Mouse (Mus musculus): ENCODE data around the gene Ppp1r15a. TPM values are rescaled to one million over a fixed set of nuclear protein-coding genes. Genes with fewer than 3 reads are reported as not detected.
"Not testable (repeated sequence)": the region's sequence is repeated elsewhere in the genome, so short reads cannot be mapped to it uniquely, and the experiment has no call there.

Ppp1r15a gene
- polyA plus RNA-seq, 1 experiment from 2014 or later = 165 TPM

- Histone ChIP-seq H3K27ac (peak overlapping the region; percentile 100), H3K4me3 (peak overlapping the region; percentile 95), H3K4me2 (peak overlapping the region; percentile 73), H3K9ac (peak overlapping the region; percentile 99), H3K9me3 (replicated peaks) (no peaks in the 10 kb centered on the region), H3K4me1 (peaks cover 71% of the 10 kb centered on the region), H3K36me3 (peaks cover 45% of the 10 kb centered on the region), H3K27me3 (replicated peaks) (peaks cover 5% of the 10 kb centered on the region; the same call in 1 of the 2 replicates)
- WGBS (ENCODE audit: insufficient replicate concordance) = 3% methylated on average over 12 of the region's 12 CpGs
- ATAC-seq = peak; percentile 88
Observed at GRCm38 (mm10) chr7:45524841-45525621, 1.0 kb downstream of the Ppp1r15a start.

- peak overlapping the region; percentile 99 for H3K9ac ChIP-seq
- H3K9me3 ChIP-seq (replicated peaks) = no peaks in the 10 kb centered on the region
- peak overlapping the region; percentile 100 for H3K27ac ChIP-seq
- peak overlapping the region; percentile 95 for H3K4me3 ChIP-seq
- peaks cover 45% of the 10 kb centered on the region for H3K36me3 ChIP-seq
- H3K4me1 ChIP-seq = peaks cover 71% of the 10 kb centered on the region
- WGBS (ENCODE audit: insufficient replicate concordance) = 42% methylated on average over 13 of the region's 13 CpGs
- H3K4me2 ChIP-seq = peak overlapping the region; percentile 73
- no peaks in the 10 kb centered on the region for H3K27me3 ChIP-seq (replicated peaks)
- ATAC-seq = no peak
Observed at GRCm38 (mm10) chr7:45523678-45524170, 2.3 kb downstream of the Ppp1r15a start.

- H3K27ac ChIP-seq = peak overlapping the region; percentile 100
- 47% methylated on average over 18 of the region's 18 CpGs for whole genome bisulfite sequencing (ENCODE audit: insufficient replicate concordance)
- H3K4me2 ChIP-seq = peak overlapping the region; percentile 73
- H3K36me3 ChIP-seq = peaks cover 45% of the 10 kb centered on the region
- peak; percentile 14; the same call in 1 of the 2 replicates for ATAC-seq
- H3K9ac ChIP-seq = peak overlapping the region; percentile 99
- peak overlapping the region; percentile 95 for H3K4me3 ChIP-seq
- H3K9me3 ChIP-seq (replicated peaks) = no peaks in the 10 kb centered on the region
- peaks cover 72% of the 10 kb centered on the region for H3K4me1 ChIP-seq
- no peaks in the 10 kb centered on the region for H3K27me3 ChIP-seq (replicated peaks)
Observed at GRCm38 (mm10) chr7:45522957-45523676, 3.0 kb downstream of the Ppp1r15a start.

GRCm38 (mm10) chr7:45522194-45522752 lies 3.8 kb downstream of the Ppp1r15a start:
- peak overlapping the region; percentile 95 for H3K4me3 ChIP-seq
- H3K27ac ChIP-seq = peak overlapping the region; percentile 100
- peaks cover 45% of the 10 kb centered on the region for H3K36me3 ChIP-seq
- peak overlapping the region; percentile 99 for H3K9ac ChIP-seq
- H3K9me3 ChIP-seq (replicated peaks) = no peaks in the 10 kb centered on the region
- peak overlapping the region; percentile 73 for H3K4me2 ChIP-seq
- WGBS (ENCODE audit: insufficient replicate concordance) = 48% methylated on average over 16 of the region's 16 CpGs
- no peaks in the 10 kb centered on the region for H3K27me3 ChIP-seq (replicated peaks)
- H3K4me1 ChIP-seq = peaks cover 74% of the 10 kb centered on the region
- no peak for ATAC-seq

GRCm38 (mm10) chr7:45521728-45522184 lies 4.3 kb downstream of the Ppp1r15a start:
- whole genome bisulfite sequencing (ENCODE audit: insufficient replicate concordance) = 2% methylated on average over 28 of the region's 28 CpGs
- peak overlapping the region; percentile 73 for H3K4me2 ChIP-seq
- peak overlapping the region; percentile 99 for H3K9ac ChIP-seq
- H3K27me3 ChIP-seq (replicated peaks) = no peaks in the 10 kb centered on the region
- no peak; the same call in 1 of the 2 replicates for ATAC-seq
- peaks cover 73% of the 10 kb centered on the region for H3K4me1 ChIP-seq
- H3K36me3 ChIP-seq = peaks cover 45% of the 10 kb centered on the region
- peak overlapping the region; percentile 95 for H3K4me3 ChIP-seq
- H3K27ac ChIP-seq = peak overlapping the region; percentile 100
- no peaks in the 10 kb centered on the region for H3K9me3 ChIP-seq (replicated peaks)

GRCm38 (mm10) chr7:45520605-45521004 lies 5.5 kb downstream of the Ppp1r15a start:
- H3K27me3 ChIP-seq (replicated peaks) = no peaks in the 10 kb centered on the region
- ATAC-seq = no peak
- H3K9ac ChIP-seq = no peak overlapping the region
- H3K4me3 ChIP-seq = peak overlapping the region; percentile 95; the same call in 1 of the 2 replicates
- H3K36me3 ChIP-seq = peaks cover 45% of the 10 kb centered on the region
- H3K4me2 ChIP-seq = peak overlapping the region; percentile 73
- H3K9me3 ChIP-seq (replicated peaks) = no peaks in the 10 kb centered on the region
- H3K4me1 ChIP-seq = peaks cover 85% of the 10 kb centered on the region
- WGBS (ENCODE audit: insufficient replicate concordance) = 86% methylated on average over 7 of the region's 7 CpGs
- H3K27ac ChIP-seq = peak overlapping the region; percentile 62; the same call in 1 of the 2 replicates

GRCm38 (mm10) chr7:45519345-45520120 lies 6.5 kb downstream of the Ppp1r15a start:
- Histone ChIP-seq H3K27me3 (replicated peaks) (no peaks in the 10 kb centered on the region), H3K4me1 (peaks cover 90% of the 10 kb centered on the region), H3K4me2 (peak overlapping the region; percentile 34), H3K27ac (peak overlapping the region; percentile 64), H3K9ac (no peak overlapping the region), H3K9me3 (replicated peaks) (no peaks in the 10 kb centered on the region), H3K4me3 (no peak overlapping the region), H3K36me3 (peaks cover 38% of the 10 kb centered on the region)
- WGBS (ENCODE audit: insufficient replicate concordance) = 57% methylated on average over 8 of the region's 8 CpGs
- ATAC-seq = no peak

- Histone ChIP-seq H3K4me1 (peaks cover 93% of the 10 kb centered on the region), H3K36me3 (peaks cover 29% of the 10 kb centered on the region), H3K9ac (no peak overlapping the region), H3K27ac (peak overlapping the region; percentile 64), H3K4me3 (no peak overlapping the region), H3K4me2 (no peak overlapping the region), H3K9me3 (replicated peaks) (no peaks in the 10 kb centered on the region), H3K27me3 (replicated peaks) (no peaks in the 10 kb centered on the region)
- ATAC-seq = no peak
- WGBS (ENCODE audit: insufficient replicate concordance) = 92% methylated on average over 16 of the region's 16 CpGs
Observed at GRCm38 (mm10) chr7:45518618-45519017, 7.5 kb downstream of the Ppp1r15a start.

GRCm38 (mm10) chr7:45516846-45517245 lies 9.2 kb downstream of the Ppp1r15a start:
- H3K9ac ChIP-seq; ATAC-seq; H3K27ac ChIP-seq; H3K27me3 ChIP-seq (replicated peaks); H3K4me2 ChIP-seq; H3K4me3 ChIP-seq; H3K9me3 ChIP-seq (replicated peaks): not testable (repeated sequence)
- Histone ChIP-seq H3K4me1 (peaks cover 77% of the 10 kb centered on the region), H3K36me3 (peaks cover 12% of the 10 kb centered on the region)
- WGBS (ENCODE audit: insufficient replicate concordance) = 61% methylated on average over 5 of the region's 5 CpGs

- Histone ChIP-seq H3K27me3 (replicated peaks) (no peaks in the 10 kb centered on the region), H3K4me1 (peaks cover 63% of the 10 kb centered on the region), H3K4me2 (peak overlapping the region; percentile 66), H3K36me3 (no peaks in the 10 kb centered on the region), H3K4me3 (peak overlapping the region; percentile 30), H3K27ac (peak overlapping the region; percentile 82), H3K9me3 (replicated peaks) (no peaks in the 10 kb centered on the region), H3K9ac (peak overlapping the region; percentile 65)
- ATAC-seq = peak; percentile 85
- 10% methylated on average over 16 of the region's 16 CpGs for WGBS (ENCODE audit: insufficient replicate concordance)
Observed at GRCm38 (mm10) chr7:45515436-45515835, 10.6 kb downstream of the Ppp1r15a start.

- 84% methylated on average over 7 of the region's 7 CpGs for WGBS (ENCODE audit: insufficient replicate concordance)
Observed at GRCm38 (mm10) chr7:45514411-45514810, 11.7 kb downstream of the Ppp1r15a start.

More at GRCm38 (mm10) chr7:45514411-45514810, 11.7 kb downstream of the Ppp1r15a start:
- Histone ChIP-seq H3K9me3 (replicated peaks) (no peaks in the 10 kb centered on the region), H3K36me3 (no peaks in the 10 kb centered on the region), H3K4me3 (no peak overlapping the region), H3K27me3 (replicated peaks) (no peaks in the 10 kb centered on the region), H3K9ac (no peak overlapping the region), H3K4me1 (peaks cover 57% of the 10 kb centered on the region), H3K27ac (peak overlapping the region; percentile 82), H3K4me2 (peak overlapping the region; percentile 66)
- ATAC-seq = no peak

All from liver, embryonic 12.5 days (tissue).